Mouse (Mus musculus): ENCODE results near the gene Evc. TPM values are rescaled to one million over a fixed set of nuclear protein-coding genes. Genes with fewer than 3 reads are reported as not detected.

Evc gene
- total and polyA plus RNA-seq, 3 experiments, result 0.17 to 0.91 (median 0.73) TPM

DNA sequence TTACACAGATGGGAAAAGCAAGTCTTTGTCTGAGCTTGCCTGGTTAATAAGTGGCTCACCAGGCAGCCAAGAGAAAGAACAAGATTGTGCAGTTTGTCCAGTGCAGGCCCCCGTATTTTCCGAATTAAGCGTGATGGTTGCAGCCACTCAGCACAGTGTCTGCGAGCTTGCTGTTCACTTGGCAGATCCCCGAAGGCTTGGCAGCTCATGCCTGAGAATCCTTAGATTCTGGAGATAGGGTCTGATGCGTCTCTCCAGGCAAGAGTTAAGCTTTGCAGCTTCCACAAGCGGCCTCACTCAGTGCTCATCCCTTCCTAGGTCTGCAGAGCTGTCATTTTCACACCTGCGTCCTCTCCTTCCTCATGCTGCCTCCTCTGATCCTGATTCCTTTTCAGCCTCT, 32.1 kb upstream of the Evc start:
- TF ChIP-seq ZC3H11A (IDR thresholded peaks at IDR 0.05; ENCODE audit: low read depth, low read length) (no peak), MEF2A (IDR thresholded peaks at IDR 0.05; ENCODE audit: borderline replicate concordance, low read depth, low read length) (no peak), SIN3A (IDR thresholded peaks at IDR 0.05; ENCODE audit: low read length) (no peak), CHD1 (IDR thresholded peaks at IDR 0.05; ENCODE audit: low read depth, low read length) (no peak), POLR2A (IDR thresholded peaks at IDR 0.05; ENCODE audit: low read depth, low read length) (no peak), ZMIZ1 (IDR thresholded peaks at IDR 0.05; ENCODE audit: low read depth, low read length) (no peak), KAT2A (IDR thresholded peaks at IDR 0.05; ENCODE audit: insufficient replicate concordance, low read length) (no peak), RAD21 (IDR thresholded peaks at IDR 0.05; ENCODE audit: low read depth, low read length) (no peak), IRF4 (IDR thresholded peaks at IDR 0.05; ENCODE audit: low read depth, low read length) (no peak), MAFK (IDR thresholded peaks at IDR 0.05; ENCODE audit: insufficient replicate concordance, low read length) (no peak), PAX5 (IDR thresholded peaks at IDR 0.05; ENCODE audit: low read length) (no peak), E2F4 (IDR thresholded peaks at IDR 0.05; ENCODE audit: insufficient replicate concordance, low read depth, low read length) (no peak), CTCF (conservative IDR thresholded peaks at IDR 0.05 in 1 of 2, IDR thresholded peaks at IDR 0.05 in 1 of 2; ENCODE audit: low read depth in 2 of 2, low read length in 2 of 2) (no peak), RCOR1 (conservative IDR thresholded peaks at IDR 0.05; ENCODE audit: low read depth, low read length) (no peak), USF1 (IDR thresholded peaks at IDR 0.05; ENCODE audit: low read depth, low read length) (no peak)
- dilution Hi-C loops (cut with MboI; ENCODE audit: extremely low pct_ligation_motif_present, extremely low pct_unique_long_range_greater_than_20kb, low sequenced_read_pairs), result no loop called here

GRCm38 (mm10) chr5:37365751-37366150, 29.1 kb upstream of the Evc start:
- no peaks in the 10 kb centered on the region for H3K36me3 ChIP-seq (replicated peaks in 1 of 2; ENCODE audit: control insufficient read depth in 1 of 2, insufficient read depth in 1 of 2, low read length in 1 of 2)
- DNase-seq (ENCODE audit: extremely low read depth), result no peak
- H3K9ac ChIP-seq (ENCODE audit: insufficient read depth, low read depth), result no peak overlapping the region
- H3K4me3 ChIP-seq (replicated peaks in 1 of 3; ENCODE audit: low read depth in 2 of 3, low read length in 2 of 3, poor library complexity in 1 of 3), result no peak overlapping the region
- H3K27ac ChIP-seq (ENCODE audit: insufficient read depth, low read depth), result no peak overlapping the region
- TF ChIP-seq USF1 (IDR thresholded peaks at IDR 0.05; ENCODE audit: low read depth, low read length) (no peak), MAFK (IDR thresholded peaks at IDR 0.05; ENCODE audit: insufficient replicate concordance, low read length) (no peak), ZKSCAN1 (IDR thresholded peaks at IDR 0.05; ENCODE audit: borderline replicate concordance, low read depth, low read length) (no peak), POLR2A (IDR thresholded peaks at IDR 0.05; ENCODE audit: low read depth, low read length) (no peak), JUND (conservative IDR thresholded peaks at IDR 0.05; ENCODE audit: low read depth, low read length) (no peak), CTCF (conservative IDR thresholded peaks at IDR 0.05 in 1 of 2, IDR thresholded peaks at IDR 0.05 in 1 of 2; ENCODE audit: low read depth in 2 of 2, low read length in 2 of 2) (no peak), SIN3A (IDR thresholded peaks at IDR 0.05; ENCODE audit: low read length) (no peak), HCFC1 (IDR thresholded peaks at IDR 0.05; ENCODE audit: low read depth, low read length) (no peak), CHD2 (IDR thresholded peaks at IDR 0.05; ENCODE audit: low read length) (no peak), MAX (IDR thresholded peaks at IDR 0.05; ENCODE audit: low read length) (no peak), RCOR1 (conservative IDR thresholded peaks at IDR 0.05; ENCODE audit: low read depth, low read length) (no peak), ZMIZ1 (IDR thresholded peaks at IDR 0.05; ENCODE audit: low read depth, low read length) (no peak), TCF12 (IDR thresholded peaks at IDR 0.05; ENCODE audit: low read depth, low read length) (no peak), TBP (conservative IDR thresholded peaks at IDR 0.05; ENCODE audit: low read depth, low read length) (no peak)
- dilution Hi-C loops (cut with MboI; ENCODE audit: extremely low pct_ligation_motif_present, extremely low pct_unique_long_range_greater_than_20kb, low sequenced_read_pairs), result no loop called here
- no peaks in the 10 kb centered on the region for H3K79me2 ChIP-seq (replicated peaks; ENCODE audit: control insufficient read depth, extremely low read depth, insufficient read depth, poor library complexity, severe bottlenecking)
- no peaks in the 10 kb centered on the region for H3K4me1 ChIP-seq (ENCODE audit: control insufficient read depth in 1 of 2, insufficient read depth in 2 of 2)
- peaks cover 3% of the 10 kb centered on the region for H3K9me3 ChIP-seq (replicated peaks; ENCODE audit: low read length)
- in situ Hi-C loops (cut with MboI; ENCODE audit: low pct_ligation_motif_present, low pct_unique_long_range_greater_than_20kb, low sequenced_read_pairs), result no loop called here
- H3K27me3 ChIP-seq (replicated peaks), result peaks cover 97% of the 10 kb centered on the region
- no peak overlapping the region for H3K4me2 ChIP-seq (ENCODE audit: insufficient read depth, low read depth, poor library complexity, severe bottlenecking)

More for the DNA sequence above, 32.1 kb upstream of the Evc start:
- Histone ChIP-seq H3K9ac (ENCODE audit: insufficient read depth, low read depth) (no peak overlapping the region), H3K4me3 (replicated peaks in 1 of 3; ENCODE audit: low read depth in 2 of 3, low read length in 2 of 3, poor library complexity in 1 of 3) (no peak overlapping the region), H3K27ac (ENCODE audit: insufficient read depth, low read depth) (no peak overlapping the region), H3K9me3 (replicated peaks; ENCODE audit: low read length) (peaks cover 3% of the 10 kb centered on the region), H3K4me2 (ENCODE audit: insufficient read depth, low read depth, poor library complexity, severe bottlenecking) (no peak overlapping the region), H3K79me2 (replicated peaks; ENCODE audit: control insufficient read depth, extremely low read depth, insufficient read depth, poor library complexity, severe bottlenecking) (no peaks in the 10 kb centered on the region), H3K4me1 (ENCODE audit: control insufficient read depth in 1 of 2, insufficient read depth in 2 of 2) (no peaks in the 10 kb centered on the region), H3K36me3 (replicated peaks in 1 of 2; ENCODE audit: control insufficient read depth in 1 of 2, insufficient read depth in 1 of 2, low read length in 1 of 2) (no peaks in the 10 kb centered on the region), H3K27me3 (replicated peaks) (peaks cover 83% of the 10 kb centered on the region)
- in situ Hi-C loops (cut with MboI; ENCODE audit: low pct_ligation_motif_present, low pct_unique_long_range_greater_than_20kb, low sequenced_read_pairs), result no loop called here
- no peak for DNase-seq (ENCODE audit: extremely low read depth)
